Mouse (Mus musculus) E14TG2a.4 (cell line): Measurements from ENCODE around the gene Dab2.

Experiments used
- CTCF ChIP-seq: conservative IDR thresholded peaks from 2 replicates; pipeline ENCODE4 v1.5.1; 2014; ENCODE audit warnings: low read length
- NANOG ChIP-seq: IDR thresholded peaks from 2 replicates; pipeline ENCODE4 v1.6.1; 2014; ENCODE audit warnings: borderline replicate concordance, low read length, mixed read lengths
- POU5F1 ChIP-seq: IDR thresholded peaks from 2 replicates; pipeline ENCODE4 v1.6.1; 2014; ENCODE audit warnings: low read length, borderline replicate concordance

DNA sequence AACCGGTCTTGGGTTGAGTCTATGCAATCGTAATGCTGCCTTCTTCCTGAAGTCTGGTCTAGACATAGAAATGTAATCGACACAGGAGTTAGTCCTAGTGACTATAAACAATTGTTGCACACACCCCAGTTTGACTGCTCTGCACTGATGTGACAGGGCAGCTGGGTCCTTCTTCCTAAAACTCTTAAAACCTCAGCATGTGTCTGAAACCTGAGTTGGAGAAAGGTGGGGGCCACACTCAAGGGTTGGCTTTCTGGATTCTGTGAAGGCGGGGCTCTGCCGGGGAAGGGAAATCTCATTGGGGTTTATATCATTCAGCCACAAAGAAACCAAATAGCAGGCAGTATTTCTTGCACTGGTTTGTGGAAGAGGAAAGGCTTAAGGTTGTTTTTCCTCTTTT is 104.6 kb downstream of the Dab2 start:
- TF ChIP-seq CTCF = no peak
- TF ChIP-seq NANOG = no peak
- TF ChIP-seq POU5F1 = no peak
